9 mouse cellular contexts compared by ENCODE assay signal in the genomic region with DNA sequence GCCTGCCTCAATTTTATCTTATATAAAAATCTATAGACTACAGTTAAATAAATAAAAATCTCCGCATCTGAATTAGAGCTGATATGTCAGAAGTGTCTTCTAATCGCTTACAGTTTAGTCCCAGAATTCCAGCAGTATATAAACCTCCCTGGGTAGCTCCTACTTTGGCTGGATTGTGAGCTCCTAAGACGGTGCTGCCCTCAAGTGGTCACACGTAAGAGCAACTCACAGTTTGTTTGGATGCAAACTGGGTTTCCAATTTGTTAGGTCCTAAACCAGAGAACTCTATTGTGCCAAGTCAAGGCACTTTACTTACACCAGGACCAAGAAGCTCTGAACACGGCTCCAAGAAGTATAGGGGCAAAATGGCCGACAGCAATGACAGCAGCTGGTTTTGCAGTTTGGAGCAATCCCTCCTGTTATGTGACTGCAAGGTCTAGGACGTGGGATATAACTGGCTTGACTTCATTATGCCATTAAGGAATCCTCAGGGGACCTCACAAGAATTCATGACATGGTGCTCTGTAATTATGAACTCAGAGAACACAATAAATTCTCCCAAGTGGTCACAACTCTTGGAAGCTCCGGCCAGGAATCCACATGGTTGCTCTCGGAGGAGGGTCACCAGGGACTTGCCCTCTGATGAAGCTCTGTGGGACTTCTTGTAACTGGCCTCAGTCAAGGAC.
DNase-seq lines count a peak whose midpoint lies in the region; ATAC-seq and TF ChIP-seq lines count a peak whose summit lies in the region.
"Had no signal": no experiment of that assay in that cellular context is flagged by ENCODE, and none has a peak within 500 bp of the region (broad histone marks: within the 10 kb centered on the region; RNA-seq: fewer than 3 reads in every experiment).

No protein-coding gene starts in this region.

- 34% methylated on average over 9 of the region's 9 CpGs for WGBS in hindbrain, embryonic 10.5 days
- WGBS in small intestine, adult 2 months: 31% methylated on average over 9 of the region's 9 CpGs

- intact Hi-C loops in heart, postnatal 25 days (cut with DNase I): loop anchor here (2.0 to 5.0 kb wide), 3 partner anchors 24 to 220 kb away; no protein-coding TSS in a partner anchor

- H3K4me3 ChIP-seq in hindbrain, embryonic 10.5 days: no peak overlapping the region
- H3K4me3 ChIP-seq in small intestine, adult 2 months (ENCODE audit: low read depth, low read length): no peak overlapping the region

- peak; percentile 48; the same call in 1 of the 2 replicates for TF ChIP-seq CTCF in small intestine, adult 2 months (IDR thresholded peaks at IDR 0.05; ENCODE audit: extremely low read depth, insufficient read length, insufficient replicate concordance, low read depth, low read length)

- ATAC-seq in frontal cortex, adult (ENCODE audit: low TSS enrichment): peak; percentile 94
- ATAC-seq in megakaryocyte progenitor cell, adult 5-6 weeks (replicated peaks; ENCODE audit: poor library complexity): peak; percentile 73

- no peaks in the 10 kb centered on the region for H3K27me3 ChIP-seq in hindbrain, embryonic 10.5 days (ENCODE audit: insufficient read depth, poor library complexity, severe bottlenecking)
- no peaks in the 10 kb centered on the region for H3K27me3 ChIP-seq in small intestine, adult 2 months (ENCODE audit: control insufficient read depth, insufficient read depth, low read length)

- peaks cover 11% of the 10 kb centered on the region for H3K4me1 ChIP-seq in hindbrain, embryonic 10.5 days (replicated peaks)
- H3K4me1 ChIP-seq in small intestine, adult 2 months (ENCODE audit: control insufficient read depth, insufficient read depth, insufficient read length, low read length): peaks cover 2% of the 10 kb centered on the region; the same call in 1 of the 2 replicates

- no peak overlapping the region for H3K27ac ChIP-seq in hindbrain, embryonic 10.5 days
- H3K27ac ChIP-seq in small intestine, adult 2 months (ENCODE audit: insufficient read depth, low read depth, low read length): no peak overlapping the region

- no peak for TF ChIP-seq POLR2A in small intestine, adult 2 months (IDR thresholded peaks at IDR 0.05; ENCODE audit: low read depth, low read length)

- DNase-seq in heart, adult 11 months: peak; percentile 97
- DNase-seq in heart, postnatal 25 days (ENCODE audit: low spot score): no peak
- peak; percentile 5 for DNase-seq in c-Kit-positive CD71-positive TER-119-positive erythroid progenitor cells, embryonic 14.5 days (ENCODE audit: low spot score)
- peak; percentile 51 for DNase-seq in hindbrain, embryonic 10.5 days (ENCODE audit: low spot score)
- DNase-seq in layer of hippocampus, adult 9-10 months (ENCODE audit: low spot score): peak; percentile 40

- H3K36me3 ChIP-seq in hindbrain, embryonic 10.5 days: no peaks in the 10 kb centered on the region
- no peaks in the 10 kb centered on the region for H3K36me3 ChIP-seq in small intestine, adult 2 months (ENCODE audit: control insufficient read depth, insufficient read depth, low read length)
- H3K36me3 ChIP-seq: G1E had no signal

- H3K9me3 ChIP-seq in hindbrain, embryonic 10.5 days: no peaks in the 10 kb centered on the region
- H3K9me3 ChIP-seq: G1E had no signal
